Mouse (Mus musculus): ENCODE measurements around the gene Wdr60. TPM values are rescaled to one million over a fixed set of nuclear protein-coding genes. Genes with fewer than 3 reads are reported as not detected.

Wdr60 gene
- polyA plus RNA-seq, 2 experiments: 2.1 to 2.2 TPM

DNA sequence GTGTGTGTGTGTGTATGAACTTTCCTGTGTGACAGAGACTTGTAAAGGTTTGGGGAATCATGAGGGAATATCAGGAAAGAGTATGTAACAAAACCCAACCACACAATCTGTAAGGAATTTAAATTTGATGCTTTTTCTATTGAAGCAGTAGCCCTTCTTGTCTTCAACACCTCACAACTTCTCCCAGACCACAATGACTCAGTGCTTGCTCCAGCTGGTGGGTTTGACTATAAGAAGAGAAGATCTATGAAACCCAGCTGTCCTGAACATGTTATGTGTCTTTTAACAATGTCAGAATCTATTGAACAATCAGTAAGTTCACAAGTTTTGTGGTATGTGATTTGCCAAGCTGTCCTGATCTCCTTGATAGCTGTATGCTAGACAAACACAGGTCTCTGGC is 97.5 kb downstream of the Wdr60 start:
- Histone ChIP-seq H3K4me3 (ENCODE audit: insufficient read depth in 1 of 2, low read depth in 2 of 2, low read length in 2 of 2) (no peak overlapping the region), H3K4me2 (ENCODE audit: low read depth) (no peak overlapping the region), H3K36me3 (replicated peaks; ENCODE audit: control insufficient read depth, insufficient read depth, low read depth) (no peaks in the 10 kb centered on the region), H3K9ac (replicated peaks) (no peak overlapping the region), H3K27ac (no peak overlapping the region), H3K27me3 (ENCODE audit: control insufficient read depth, insufficient read depth, low read length) (no peaks in the 10 kb centered on the region), H3K4me1 (replicated peaks; ENCODE audit: control insufficient read depth in 2 of 2, insufficient read depth in 2 of 2, low read length in 1 of 2) (no peaks in the 10 kb centered on the region), H3K9me3 (ENCODE audit: control insufficient read depth, low read length) (no peaks in the 10 kb centered on the region)
- DNase-seq (ENCODE audit: low read depth in 3 of 3, low spot score in 3 of 3) (no peak), ATAC-seq (ENCODE audit: insufficient read depth) (no peak)
- no peak for TF ChIP-seq CTCF (IDR thresholded peaks at IDR 0.05; ENCODE audit: low read depth)
- no peak for TF ChIP-seq EP300 (IDR thresholded peaks at IDR 0.05; ENCODE audit: low read depth)

DNA sequence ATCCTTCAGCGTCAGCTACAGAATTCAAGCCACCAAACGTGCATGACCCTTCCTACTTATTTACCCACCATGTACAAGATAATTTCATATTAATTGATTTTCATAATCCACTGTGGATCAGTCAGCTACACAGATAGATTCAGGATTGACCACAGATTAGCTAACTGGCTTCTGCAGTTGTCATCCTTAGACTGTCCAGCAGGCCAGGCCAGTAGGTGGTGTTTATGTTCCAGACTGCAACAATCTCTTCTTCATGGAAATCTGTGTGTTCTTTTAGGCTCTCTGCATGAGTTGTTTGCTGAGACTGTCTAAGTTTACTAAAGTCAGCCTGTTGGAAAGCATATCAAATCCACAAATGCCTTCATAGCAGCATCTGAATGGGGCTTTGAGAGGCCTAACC is 103.1 kb downstream of the Wdr60 start:
- no peak overlapping the region for H3K4me3 ChIP-seq (ENCODE audit: insufficient read depth in 1 of 2, low read depth in 2 of 2, low read length in 2 of 2)
- H3K27ac ChIP-seq: no peak overlapping the region
- no peaks in the 10 kb centered on the region for H3K4me1 ChIP-seq (replicated peaks; ENCODE audit: control insufficient read depth in 2 of 2, insufficient read depth in 2 of 2, low read length in 1 of 2)
- ATAC-seq (ENCODE audit: insufficient read depth) (no peak), DNase-seq (ENCODE audit: low read depth in 3 of 3, low spot score in 3 of 3) (no peak)
- 72% methylated on average over 2 of the region's 2 CpGs for WGBS (ENCODE audit: insufficient replicate concordance)
- H3K9ac ChIP-seq (replicated peaks): no peak overlapping the region
- H3K36me3 ChIP-seq (replicated peaks; ENCODE audit: control insufficient read depth, insufficient read depth, low read depth): no peaks in the 10 kb centered on the region
- TF ChIP-seq CTCF (IDR thresholded peaks at IDR 0.05; ENCODE audit: low read depth): no peak
- no peaks in the 10 kb centered on the region for H3K27me3 ChIP-seq (ENCODE audit: control insufficient read depth, insufficient read depth, low read length)
- no peaks in the 10 kb centered on the region for H3K9me3 ChIP-seq (ENCODE audit: control insufficient read depth, low read length)
- H3K4me2 ChIP-seq (ENCODE audit: low read depth): no peak overlapping the region

GRCm38 (mm10) chr12:116159223-116159622 is 103.6 kb downstream of the Wdr60 start:
- Histone ChIP-seq H3K9me3 (ENCODE audit: control insufficient read depth, low read length) (no peaks in the 10 kb centered on the region), H3K4me2 (ENCODE audit: low read depth) (no peak overlapping the region), H3K4me3 (ENCODE audit: insufficient read depth in 1 of 2, low read depth in 2 of 2, low read length in 2 of 2) (no peak overlapping the region), H3K27ac (no peak overlapping the region), H3K9ac (replicated peaks) (no peak overlapping the region), H3K27me3 (ENCODE audit: control insufficient read depth, insufficient read depth, low read length) (no peaks in the 10 kb centered on the region), H3K4me1 (replicated peaks; ENCODE audit: control insufficient read depth in 2 of 2, insufficient read depth in 2 of 2, low read length in 1 of 2) (no peaks in the 10 kb centered on the region), H3K36me3 (replicated peaks; ENCODE audit: control insufficient read depth, insufficient read depth, low read depth) (no peaks in the 10 kb centered on the region)
- DNase-seq (ENCODE audit: low read depth in 3 of 3, low spot score in 3 of 3) (no peak), ATAC-seq (ENCODE audit: insufficient read depth) (no peak)
- 58% methylated on average over 5 of the region's 5 CpGs for WGBS (ENCODE audit: insufficient replicate concordance)
- TF ChIP-seq EP300 (IDR thresholded peaks at IDR 0.05; ENCODE audit: low read depth): no peak
- no peak for TF ChIP-seq CTCF (IDR thresholded peaks at IDR 0.05; ENCODE audit: low read depth)

DNA sequence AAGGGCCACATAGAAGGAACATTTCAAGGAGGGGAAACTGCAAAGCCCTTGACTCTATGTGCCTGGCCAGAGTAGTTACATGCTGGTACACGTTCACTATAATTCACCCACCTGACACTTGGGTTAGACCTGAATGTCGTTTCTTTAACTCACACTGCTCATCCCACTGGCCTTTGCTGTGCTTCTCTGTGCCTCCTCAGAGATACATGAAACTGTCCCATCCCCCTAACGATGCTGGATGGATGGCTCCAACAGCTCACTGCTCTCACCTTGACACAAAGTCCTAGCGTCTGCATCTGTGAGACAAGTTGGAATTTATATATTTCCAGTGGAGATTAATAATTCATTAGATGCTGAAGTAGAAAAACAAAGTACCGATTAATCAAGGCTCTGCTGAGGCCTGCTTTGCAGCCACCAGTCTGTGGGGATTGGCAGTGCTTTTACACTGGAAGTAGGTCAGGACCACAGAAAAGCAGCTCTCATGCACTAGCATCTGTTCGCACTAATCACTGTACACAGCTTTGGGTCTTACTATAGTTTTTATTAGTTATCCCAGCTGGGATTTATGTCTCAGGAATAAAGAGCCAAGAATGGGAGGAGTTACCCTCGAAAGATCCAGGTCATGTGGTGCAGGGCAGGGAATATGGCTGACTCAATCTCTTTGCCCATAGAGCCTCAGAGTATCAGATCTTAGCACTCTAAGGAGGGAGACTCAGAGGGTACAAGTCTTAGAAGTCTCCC is 105.9 kb downstream of the Wdr60 start:
- no peak for TF ChIP-seq CTCF (IDR thresholded peaks at IDR 0.05; ENCODE audit: low read depth)
- no peak for TF ChIP-seq EP300 (IDR thresholded peaks at IDR 0.05; ENCODE audit: low read depth)
- no peak overlapping the region for H3K4me2 ChIP-seq (ENCODE audit: low read depth)
- 62% methylated on average over 7 of the region's 7 CpGs for WGBS (ENCODE audit: insufficient replicate concordance)
- H3K4me3 ChIP-seq (ENCODE audit: insufficient read depth in 1 of 2, low read depth in 2 of 2, low read length in 2 of 2): no peak overlapping the region
- H3K27ac ChIP-seq: no peak overlapping the region
- H3K27me3 ChIP-seq (ENCODE audit: control insufficient read depth, insufficient read depth, low read length): no peaks in the 10 kb centered on the region
- no peak overlapping the region for H3K9ac ChIP-seq (replicated peaks)
- no peak for DNase-seq (ENCODE audit: low read depth in 3 of 3, low spot score in 3 of 3)
- no peaks in the 10 kb centered on the region for H3K36me3 ChIP-seq (replicated peaks; ENCODE audit: control insufficient read depth, insufficient read depth, low read depth)
- H3K9me3 ChIP-seq (ENCODE audit: control insufficient read depth, low read length): no peaks in the 10 kb centered on the region
- no peaks in the 10 kb centered on the region for H3K4me1 ChIP-seq (replicated peaks; ENCODE audit: control insufficient read depth in 2 of 2, insufficient read depth in 2 of 2, low read length in 1 of 2)
- ATAC-seq (ENCODE audit: insufficient read depth): no peak

Small RNA genes lying within 50 kb of the gene (microRNA-seq; reads per million reads assigned to microRNA genes)
- not detected for gene Gm23190

Other genes with a start within 250 kb of the Wdr60 start
- 2.5 and 2.6 TPM in 2 replicates for gene Zfp386, start 215.3 kb downstream of the Wdr60 start, polyA plus RNA-seq (2012; rRNA removed)
- gene Zfp386, start 215.3 kb downstream of the Wdr60 start, polyA plus RNA-seq (2014; fragmentation: Nextera tagmentation; extraction: Ambion mirVana): 5.0 and 5.5 TPM in 2 replicates
- 0.17 and 0.19 TPM in 2 replicates for gene Vipr2, start 185.3 kb downstream of the Wdr60 start, polyA plus RNA-seq (2012; rRNA removed)
- gene Vipr2, start 185.3 kb downstream of the Wdr60 start, polyA plus RNA-seq (2014; fragmentation: Nextera tagmentation; extraction: Ambion mirVana): 0.06 and 0.25 TPM in 2 replicates
- gene Gm11027, start 12.4 kb upstream of the Wdr60 start, polyA plus RNA-seq (2012; rRNA removed): not detected in 2 replicates
- not detected in 2 replicates for gene Gm11027, start 12.4 kb upstream of the Wdr60 start, polyA plus RNA-seq (2014; fragmentation: Nextera tagmentation; extraction: Ambion mirVana)
- 4.7 and 6.3 TPM in 2 replicates for gene Esyt2, start 18.2 kb upstream of the Wdr60 start, polyA plus RNA-seq (2012; rRNA removed)
- 10.4 and 12.7 TPM in 2 replicates for gene Esyt2, start 18.2 kb upstream of the Wdr60 start, polyA plus RNA-seq (2014; fragmentation: Nextera tagmentation; extraction: Ambion mirVana)
- 15.9 and 25.4 TPM in 2 replicates for gene Ncapg2, start 142.4 kb upstream of the Wdr60 start, polyA plus RNA-seq (2012; rRNA removed)
- gene Ncapg2, start 142.4 kb upstream of the Wdr60 start, polyA plus RNA-seq (2014; fragmentation: Nextera tagmentation; extraction: Ambion mirVana): 55.8 TPM in 2 replicates
- 0.02 and 0.04 TPM in 2 replicates for gene Ptprn2, start 222.7 kb upstream of the Wdr60 start, polyA plus RNA-seq (2012; rRNA removed)
- not detected in 2 replicates for gene Ptprn2, start 222.7 kb upstream of the Wdr60 start, polyA plus RNA-seq (2014; fragmentation: Nextera tagmentation; extraction: Ambion mirVana)